Mouse (Mus musculus) neural tube, postnatal 0 days (tissue): Measurements from ENCODE around the gene Cdh7. TPM values are rescaled to one million over a fixed set of nuclear protein-coding genes. Genes with fewer than 3 reads are reported as not detected.

Experiments
- polyA plus RNA-seq: library from polyadenylated mRNA; unstranded; fragments of >200 nt; fragmentation: Nextera tagmentation; extraction: Ambion mirVana; gene quantifications from 2 replicates; pipeline ENCODE4 v1.2.1, GENCODE M21; 2015

Gene Cdh7
- 18.5 and 19.0 TPM in 2 replicates for polyA plus RNA-seq

DNA sequence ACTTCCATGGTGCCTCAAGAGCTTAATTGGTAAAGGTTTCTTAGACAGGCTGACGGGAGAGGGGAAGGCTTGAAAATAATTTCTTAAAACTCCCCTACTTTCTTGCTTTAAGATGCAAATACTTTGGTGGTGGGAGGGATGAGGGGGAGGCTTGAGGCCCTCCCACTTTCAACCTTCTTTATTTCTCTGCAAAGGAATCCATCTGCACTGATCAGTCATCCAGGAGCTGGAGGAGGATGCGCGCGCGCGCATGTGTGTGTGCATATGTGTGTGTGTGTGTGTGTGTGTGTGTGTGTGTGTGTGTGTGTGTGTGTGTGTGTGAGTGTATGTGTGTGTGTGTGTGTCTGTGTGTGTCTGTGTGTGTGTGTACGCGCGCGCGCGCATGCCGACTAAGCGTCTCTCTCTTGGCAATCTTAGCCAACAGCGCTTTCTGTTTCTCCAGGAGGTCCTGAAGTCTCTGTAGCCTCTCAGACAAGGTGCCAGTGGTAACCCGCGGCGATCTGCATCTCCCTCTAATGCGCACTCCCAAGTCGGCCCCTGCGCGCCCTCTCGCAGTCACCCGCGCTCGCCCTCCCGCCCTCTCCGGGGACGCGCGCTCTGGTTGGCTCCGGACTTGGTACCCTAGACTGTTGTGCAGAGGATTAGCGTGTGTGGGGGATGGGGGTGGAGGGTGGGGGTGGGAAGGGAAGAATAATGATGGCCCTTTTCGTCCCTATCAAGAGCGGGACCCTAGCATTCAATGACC, at the start of gene Cdh7:
TSS of gene Cdh7 (plus strand) at position 368 of the 745 bp plus-strand sequence.

